Mouse (Mus musculus) cortical plate, adult 2 months (tissue): ENCODE measurements around the gene Mrps12. TPM values are rescaled to one million over a fixed set of nuclear protein-coding genes. Genes with fewer than 3 reads are reported as not detected.
A peak's percentile ranks its signal among the peaks of the same experiment; 100 is the strongest.

Experiments used
- H3K27ac ChIP-seq: fragments of 200-500 bp; 2 replicates; pipeline ENCODE4 v1.5.1; 2012; ENCODE audit warnings: low read length, control low read depth, inconsistent platforms; ENCODE audit not compliant: insufficient read depth
- H3K4me1 ChIP-seq: fragments of 200-500 bp; 2 replicates; pipeline ENCODE4 v1.6.1; 2011; ENCODE audit warnings: low read length; ENCODE audit not compliant: control insufficient read depth, insufficient read depth
- H3K4me3 ChIP-seq: fragments of 200-500 bp; 2 replicates; pipeline ENCODE4 v1.5.1; 2011; ENCODE audit warnings: mild to moderate bottlenecking, low read length, control low read depth; ENCODE audit not compliant: insufficient read depth
- CTCF ChIP-seq: fragments of 200-500 bp; IDR thresholded peaks from 2 replicates; pipeline ENCODE4 v1.5.1; 2011; ENCODE audit warnings: mild to moderate bottlenecking, control low read depth, low read length; ENCODE audit not compliant: insufficient read depth; ENCODE audit errors: extremely low read depth
- POLR2A ChIP-seq: fragments of 200-500 bp; IDR thresholded peaks from 2 replicates; pipeline ENCODE4 v1.6.1; 2011; ENCODE audit warnings: mild to moderate bottlenecking, low read length, control low read depth; ENCODE audit not compliant: insufficient read depth; ENCODE audit errors: extremely low read depth
- polyA plus RNA-seq: library from polyadenylated mRNA; depleted of rRNA; stranded (reverse); fragments of >200 nt; gene quantifications from 2 replicates; pipeline ENCODE4 v1.2.3, GENCODE M21; 2012

The Mrps12 gene
- polyA plus RNA-seq, 1 experiment, result 104 TPM

GRCm38 (mm10) chr7:28766173-28766879, 24.7 kb upstream of the Mrps12 start, which contains the start of gene Sirt2:
TSS of gene Sirt2 (plus strand) at chr7:28766735.
- Histone ChIP-seq H3K4me3 (peak within 1 kb of the TSS; percentile 83), H3K4me1 (peaks cover 7% of the 10 kb centered on the region; the same call in 1 of the 2 replicates), H3K27ac (peak within 1 kb of the TSS; percentile 76)
- TF ChIP-seq POLR2A (peak; percentile 48; the same call in 1 of the 2 replicates), CTCF (no peak)

DNA sequence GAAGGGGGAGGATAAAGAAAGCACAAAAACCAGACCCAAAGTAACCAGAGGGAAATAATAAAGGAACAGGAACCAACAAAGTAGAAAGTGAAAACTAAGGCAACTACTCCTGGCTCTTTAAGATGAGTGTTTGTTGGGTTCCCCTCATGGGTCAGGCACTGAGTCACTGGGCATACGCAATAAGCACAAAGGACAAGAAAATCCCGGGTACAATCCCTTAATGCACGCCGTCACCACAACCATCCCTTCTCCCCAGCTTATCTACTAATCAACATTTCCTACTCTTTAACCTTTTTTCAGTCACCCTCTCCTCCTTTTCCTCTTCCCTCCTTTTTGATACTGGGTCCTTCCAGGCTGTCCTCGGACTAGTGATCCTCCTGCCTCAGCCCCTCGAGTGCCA, 23.6 kb upstream of the Mrps12 start:
- Histone ChIP-seq H3K4me1 (peaks cover 7% of the 10 kb centered on the region; the same call in 1 of the 2 replicates), H3K27ac (no peak overlapping the region)
- TF ChIP-seq POLR2A, result no peak
- TF ChIP-seq CTCF, result no peak

DNA sequence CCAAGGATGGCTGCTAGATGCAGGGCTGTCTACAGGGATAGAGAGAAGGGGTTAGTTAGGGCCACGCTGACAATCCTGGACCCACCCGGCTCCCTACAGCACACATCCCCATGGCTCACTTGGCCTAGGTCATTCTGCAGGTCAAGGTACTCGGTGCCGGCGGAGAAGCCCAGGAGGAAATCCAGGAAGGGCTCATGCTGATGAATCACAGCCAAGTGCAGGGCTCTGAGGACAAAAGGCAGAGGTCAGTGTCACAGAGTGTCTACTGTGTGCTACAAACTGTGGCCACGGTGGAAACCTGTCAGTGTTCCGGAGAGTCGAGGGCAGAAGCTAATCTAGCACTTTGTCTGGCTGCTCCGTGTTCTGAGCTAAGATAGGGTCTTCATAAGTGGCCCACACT, 20.3 kb upstream of the Mrps12 start:
- no peak overlapping the region for H3K27ac ChIP-seq
- TF ChIP-seq CTCF, result no peak
- TF ChIP-seq POLR2A, result no peak
- H3K4me1 ChIP-seq, result peaks cover 3% of the 10 kb centered on the region; the same call in 1 of the 2 replicates
- H3K4me3 ChIP-seq, result no peak overlapping the region

More for the DNA sequence above, 23.6 kb upstream of the Mrps12 start:
- peak overlapping the region; percentile 83; the same call in 1 of the 2 replicates for H3K4me3 ChIP-seq

GRCm38 (mm10) chr7:28758623-28759022, 17.0 kb upstream of the Mrps12 start:
- Histone ChIP-seq H3K27ac (no peak overlapping the region), H3K4me3 (no peak overlapping the region), H3K4me1 (no peaks in the 10 kb centered on the region)
- no peak for TF ChIP-seq CTCF
- no peak for TF ChIP-seq POLR2A

DNA sequence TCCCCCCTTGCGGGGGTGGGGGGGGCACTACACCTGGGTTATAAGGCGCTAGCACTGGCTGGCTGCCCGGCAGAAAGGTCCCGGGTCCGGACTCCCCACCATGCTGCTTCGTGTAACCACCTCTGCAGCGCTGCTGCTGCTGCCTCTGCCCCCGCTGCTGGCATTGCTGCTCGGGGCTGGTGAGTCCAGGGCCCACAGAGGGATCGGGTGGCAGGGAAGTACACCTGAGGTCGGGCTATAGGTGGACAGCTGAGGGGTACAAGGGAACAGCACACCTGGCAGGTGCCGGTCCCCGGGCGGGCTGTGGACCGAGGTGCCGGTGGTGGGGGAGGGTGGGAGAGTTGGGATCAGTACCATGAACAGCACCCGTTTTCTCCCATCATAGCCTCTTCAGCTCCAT, 14.5 kb upstream of the Mrps12 start, which contains the start of gene Ccer2:
Gene Ccer2 (plus strand): TSS at position 96 of the 400 bp plus-strand sequence.
- no peaks in the 10 kb centered on the region for H3K4me1 ChIP-seq
- H3K27ac ChIP-seq, result no peak within 1 kb of the TSS
- H3K4me3 ChIP-seq, result no peak within 1 kb of the TSS
- no peak for TF ChIP-seq CTCF
- TF ChIP-seq POLR2A, result no peak

DNA sequence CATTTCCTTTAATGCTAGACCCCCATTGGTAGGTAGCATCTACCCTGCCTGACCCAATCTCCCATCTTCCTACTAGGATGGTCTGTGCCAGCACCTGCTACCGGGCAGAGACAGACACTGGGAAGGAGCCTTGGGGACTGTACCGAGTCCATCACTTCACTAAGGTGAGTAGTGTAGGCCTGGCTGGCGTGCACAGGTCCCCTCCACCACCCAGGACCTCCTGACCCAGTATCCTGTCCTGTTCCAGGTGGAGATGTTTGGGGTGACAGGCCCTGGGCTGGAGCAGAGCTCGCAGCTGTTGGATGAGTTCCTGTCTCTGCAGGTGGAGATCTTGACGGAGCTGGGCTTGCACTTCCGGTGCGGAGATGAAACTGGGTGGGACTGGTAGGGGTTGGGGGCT, 8.3 kb upstream of the Mrps12 start:
- Histone ChIP-seq H3K4me1 (no peaks in the 10 kb centered on the region), H3K27ac (no peak overlapping the region), H3K4me3 (no peak overlapping the region)
- TF ChIP-seq POLR2A (no peak), CTCF (no peak)

DNA sequence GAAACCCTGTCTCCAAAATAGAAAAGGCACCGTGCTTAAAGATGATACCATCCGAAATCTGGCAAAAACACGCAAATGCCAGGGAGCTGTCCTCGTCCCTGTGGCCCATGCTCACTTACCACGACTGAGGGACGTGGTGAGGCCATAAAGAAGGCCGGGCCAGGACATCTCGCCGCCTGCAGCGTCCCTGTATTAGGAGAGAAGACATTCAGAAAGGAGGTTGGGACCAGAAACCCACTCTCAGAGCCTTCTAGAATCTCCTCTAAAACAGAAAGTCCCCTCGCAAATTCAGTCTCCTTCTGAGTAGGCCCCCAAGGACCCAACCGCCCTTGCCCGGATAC, 282 bp downstream of the Mrps12 start:
- no peak overlapping the region for H3K27ac ChIP-seq

GRCm38 (mm10) chr7:28740949-28741348, 671 bp downstream of the Mrps12 start:
- no peak overlapping the region for H3K27ac ChIP-seq
- TF ChIP-seq POLR2A (no peak), CTCF (no peak)
- peaks cover 8% of the 10 kb centered on the region for H3K4me1 ChIP-seq
- H3K4me3 ChIP-seq, result peak overlapping the region; percentile 55

More for the DNA sequence above, 282 bp downstream of the Mrps12 start:
- H3K4me3 ChIP-seq, result peak overlapping the region; percentile 55
- TF ChIP-seq POLR2A, result no peak
- TF ChIP-seq CTCF, result no peak
- peaks cover 8% of the 10 kb centered on the region for H3K4me1 ChIP-seq

GRCm38 (mm10) chr7:28739829-28740228, 1.8 kb downstream of the Mrps12 start:
- Histone ChIP-seq H3K4me1 (peaks cover 8% of the 10 kb centered on the region), H3K4me3 (no peak overlapping the region), H3K27ac (no peak overlapping the region)
- no peak for TF ChIP-seq POLR2A
- no peak for TF ChIP-seq CTCF

- TF ChIP-seq CTCF (no peak), POLR2A (no peak)
- Histone ChIP-seq H3K4me1 (peaks cover 4% of the 10 kb centered on the region), H3K27ac (no peak overlapping the region), H3K4me3 (no peak overlapping the region)
Measured at GRCm38 (mm10) chr7:28735701-28736100, 5.9 kb downstream of the Mrps12 start.
